Mouse (Mus musculus) ovary, postnatal 36 days (tissue): ENCODE results near the gene Fryl.
"Not testable (repeated sequence)": the region's sequence is repeated elsewhere in the genome, so short reads cannot be mapped to it uniquely, and the experiment has no call there.

Experiments used
- DNase-seq: peaks from one replicate; pipeline ENCODE4 v3.0.0; 2022; ENCODE audit warnings: low spot score, mixed read lengths

Fryl gene

GRCm38 (mm10) chr5:73102342-73102989, 154.0 kb downstream of the Fryl start:
- no peak for DNase-seq

- DNase-seq = no peak
These were observed 164.2 kb downstream of the Fryl start for GRCm38 (mm10) chr5:73092236-73092635.

GRCm38 (mm10) chr5:73089158-73089557, 167.3 kb downstream of the Fryl start:
- no peak for DNase-seq

- no peak for DNase-seq
These were observed 174.9 kb downstream of the Fryl start for GRCm38 (mm10) chr5:73081496-73081895.

GRCm38 (mm10) chr5:73079801-73080200, 176.6 kb downstream of the Fryl start:
- DNase-seq = no peak

- peak; percentile 72 for DNase-seq
These were observed 185.1 kb downstream of the Fryl start for GRCm38 (mm10) chr5:73071319-73071718.

GRCm38 (mm10) chr5:73066946-73067345, 189.5 kb downstream of the Fryl start:
- DNase-seq = no peak

- no peak for DNase-seq
These were observed 192.4 kb downstream of the Fryl start for GRCm38 (mm10) chr5:73063768-73064669.

- no peak for DNase-seq
These were observed 194.8 kb downstream of the Fryl start for GRCm38 (mm10) chr5:73061506-73062155.

- DNase-seq = no peak
These were observed 199.5 kb downstream of the Fryl start for GRCm38 (mm10) chr5:73056937-73057336.

GRCm38 (mm10) chr5:73056457-73056856, 200.0 kb downstream of the Fryl start:
- DNase-seq = no peak

- DNase-seq = no peak
These were observed 202.5 kb downstream of the Fryl start for GRCm38 (mm10) chr5:73053933-73054332.

GRCm38 (mm10) chr5:73047651-73048245, 208.7 kb downstream of the Fryl start:
- DNase-seq = no peak

- no peak for DNase-seq
These were observed 212.4 kb downstream of the Fryl start for GRCm38 (mm10) chr5:73044055-73044454.

- DNase-seq = no peak
These were observed 223.9 kb downstream of the Fryl start for GRCm38 (mm10) chr5:73032481-73032880.

GRCm38 (mm10) chr5:73028646-73029045, 227.8 kb downstream of the Fryl start:
- DNase-seq = peak; percentile 15

- no peak for DNase-seq
These were observed 232.6 kb downstream of the Fryl start for GRCm38 (mm10) chr5:73023801-73024200.

- no peak for DNase-seq
These were observed 241.7 kb downstream of the Fryl start for GRCm38 (mm10) chr5:73014745-73015144.

- not testable (repeated sequence) for DNase-seq
These were observed 242.7 kb downstream of the Fryl start for GRCm38 (mm10) chr5:73013611-73014287.

- DNase-seq = not testable (repeated sequence)
These were observed 243.4 kb downstream of the Fryl start for GRCm38 (mm10) chr5:73012884-73013610.

- not testable (repeated sequence) for DNase-seq
These were observed 244.6 kb downstream of the Fryl start for GRCm38 (mm10) chr5:73011806-73012205.
